Mouse (Mus musculus) lung, embryonic 15.5 days (tissue): ENCODE results near the gene Col6a2. TPM values are rescaled to one million over a fixed set of nuclear protein-coding genes. Genes with fewer than 3 reads are reported as not detected.
A peak's percentile ranks its signal among the peaks of the same experiment; 100 is the strongest.

ENCODE experiments used
- ATAC-seq: fragments of 200-750 bp; cut with Nextera tagmentation; 2 replicates; pipeline ENCODE4 v1.8.0; 2017; ENCODE audit warnings: moderate number of reproducible peaks, borderline replicate concordance; ENCODE audit not compliant: low FRiP score, low TSS enrichment; ENCODE audit errors: extremely low read depth
- H3K27ac ChIP-seq: fragments of 300-500 bp; sonication (generic); 2 replicates; pipeline ENCODE4 v1.5.1; 2015; ENCODE audit warnings: moderate library complexity, mild to moderate bottlenecking, inconsistent platforms
- H3K27me3 ChIP-seq: fragments of 300-500 bp; sonication (generic); 2 replicates; pipeline ENCODE4 v1.6.1; 2015; ENCODE audit warnings: inconsistent platforms
- H3K36me3 ChIP-seq: fragments of 300-500 bp; sonication (generic); 2 replicates; pipeline ENCODE4 v1.6.1; 2015; ENCODE audit warnings: inconsistent platforms
- H3K4me1 ChIP-seq: fragments of 300-500 bp; sonication (generic); 2 replicates; pipeline ENCODE4 v1.6.1; 2015; ENCODE audit warnings: inconsistent platforms
- H3K4me2 ChIP-seq: fragments of 300-500 bp; sonication (generic); 2 replicates; pipeline ENCODE4 v1.6.1; 2015; ENCODE audit warnings: inconsistent platforms, mild to moderate bottlenecking, moderate library complexity
- H3K4me3 ChIP-seq: fragments of 300-500 bp; sonication (generic); 2 replicates; pipeline ENCODE4 v1.5.1; 2015; ENCODE audit warnings: mild to moderate bottlenecking, inconsistent platforms
- H3K9ac ChIP-seq: fragments of 300-500 bp; sonication (generic); 2 replicates; pipeline ENCODE4 v1.6.1; 2015; ENCODE audit warnings: inconsistent platforms
- H3K9me3 ChIP-seq: fragments of 300-500 bp; sonication (generic); 2 replicates; pipeline ENCODE4 v1.6.1; 2016; ENCODE audit warnings: inconsistent platforms
- WGBS: fragments of 180-500 bp; shearing (Covaris S2); methylation state at CpG from one replicate; pipeline ENCODE4 v1.1.7; 2015; 5-methylcytosine and 5-hydroxymethylcytosine counted together
- polyA plus RNA-seq: library from polyadenylated mRNA; unstranded; fragments of >200 nt; fragmentation: Nextera tagmentation; extraction: Ambion mirVana; gene quantifications from 2 replicates; pipeline ENCODE4 v1.2.1, GENCODE M21; 2015

Gene Col6a2
- polyA plus RNA-seq, 1 experiment from 2014 or later, result 298 TPM

- ATAC-seq, result no peak
- no peaks in the 10 kb centered on the region for H3K9me3 ChIP-seq
- H3K4me2 ChIP-seq, result no peak overlapping the region
- WGBS, result 56% methylated on average over 8 of the region's 8 CpGs
- H3K4me3 ChIP-seq, result no peak overlapping the region
- H3K27me3 ChIP-seq, result no peaks in the 10 kb centered on the region
- no peaks in the 10 kb centered on the region for H3K36me3 ChIP-seq
- H3K27ac ChIP-seq, result peak overlapping the region; percentile 79; the same call in 1 of the 2 replicates
- peaks cover 38% of the 10 kb centered on the region for H3K4me1 ChIP-seq
- no peak overlapping the region for H3K9ac ChIP-seq
These were observed 9.2 kb upstream of the Col6a2 start for GRCm38 (mm10) chr10:76632630-76633029.

- H3K27me3 ChIP-seq, result no peaks in the 10 kb centered on the region
- H3K4me1 ChIP-seq, result peaks cover 29% of the 10 kb centered on the region
- H3K4me2 ChIP-seq, result no peak overlapping the region
- no peak overlapping the region for H3K9ac ChIP-seq
- H3K4me3 ChIP-seq, result no peak overlapping the region
- no peaks in the 10 kb centered on the region for H3K36me3 ChIP-seq
- H3K27ac ChIP-seq, result peak overlapping the region; percentile 66; the same call in 1 of the 2 replicates
- WGBS, result 64% methylated on average over 1 of the region's 1 CpGs
- ATAC-seq, result no peak
- no peaks in the 10 kb centered on the region for H3K9me3 ChIP-seq
These were observed 7.2 kb upstream of the Col6a2 start for GRCm38 (mm10) chr10:76630657-76631056.

GRCm38 (mm10) chr10:76627714-76628113 is 4.3 kb upstream of the Col6a2 start:
- 44% methylated on average over 5 of the region's 5 CpGs for WGBS
- peak overlapping the region; percentile 54; the same call in 1 of the 2 replicates for H3K27ac ChIP-seq

GRCm38 (mm10) chr10:76624903-76625302 is 1.5 kb upstream of the Col6a2 start:
- no peak for ATAC-seq
- Histone ChIP-seq H3K36me3 (no peaks in the 10 kb centered on the region), H3K9me3 (no peaks in the 10 kb centered on the region), H3K27me3 (no peaks in the 10 kb centered on the region), H3K4me2 (no peak overlapping the region), H3K4me1 (peaks cover 23% of the 10 kb centered on the region), H3K9ac (no peak overlapping the region), H3K4me3 (no peak overlapping the region), H3K27ac (peak overlapping the region; percentile 84; the same call in 1 of the 2 replicates)
- WGBS, result 55% methylated on average over 7 of the region's 7 CpGs

More at GRCm38 (mm10) chr10:76627714-76628113, 4.3 kb upstream of the Col6a2 start:
- no peaks in the 10 kb centered on the region for H3K9me3 ChIP-seq
- ATAC-seq, result no peak
- H3K9ac ChIP-seq, result no peak overlapping the region
- H3K4me2 ChIP-seq, result no peak overlapping the region
- H3K27me3 ChIP-seq, result no peaks in the 10 kb centered on the region
- no peak overlapping the region for H3K4me3 ChIP-seq
- no peaks in the 10 kb centered on the region for H3K36me3 ChIP-seq
- peaks cover 29% of the 10 kb centered on the region for H3K4me1 ChIP-seq

- H3K36me3 ChIP-seq, result no peaks in the 10 kb centered on the region
- H3K27me3 ChIP-seq, result no peaks in the 10 kb centered on the region
- peak overlapping the region; percentile 84 for H3K27ac ChIP-seq
- 19% methylated on average over 6 of the region's 7 CpGs for WGBS
- H3K9ac ChIP-seq, result no peak overlapping the region
- peak overlapping the region; percentile 66 for H3K4me2 ChIP-seq
- 0 out of 2 replicates have a peak, but pooled peaks have one; percentile 6 for ATAC-seq
- H3K9me3 ChIP-seq, result no peaks in the 10 kb centered on the region
- peaks cover 23% of the 10 kb centered on the region for H3K4me1 ChIP-seq
- H3K4me3 ChIP-seq, result peak overlapping the region; percentile 58
These were observed 304 bp upstream of the Col6a2 start for GRCm38 (mm10) chr10:76623734-76624133.

GRCm38 (mm10) chr10:76622411-76622810 is 1.0 kb downstream of the Col6a2 start:
- ATAC-seq, result no peak
- WGBS, result 60% methylated on average over 4 of the region's 4 CpGs

GRCm38 (mm10) chr10:76612473-76612872 is 11.0 kb downstream of the Col6a2 start:
- no peak overlapping the region for H3K27ac ChIP-seq
- no peak for ATAC-seq
- WGBS, result 81% methylated on average over 7 of the region's 7 CpGs
- peaks cover 65% of the 10 kb centered on the region for H3K36me3 ChIP-seq
- no peaks in the 10 kb centered on the region for H3K9me3 ChIP-seq
- no peaks in the 10 kb centered on the region for H3K27me3 ChIP-seq
- no peak overlapping the region for H3K9ac ChIP-seq
- H3K4me1 ChIP-seq, result no peaks in the 10 kb centered on the region
- no peak overlapping the region for H3K4me2 ChIP-seq
- H3K4me3 ChIP-seq, result no peak overlapping the region

More at GRCm38 (mm10) chr10:76622411-76622810, 1.0 kb downstream of the Col6a2 start:
- peak overlapping the region; percentile 83 for H3K27ac ChIP-seq
- no peaks in the 10 kb centered on the region for H3K36me3 ChIP-seq
- H3K4me3 ChIP-seq, result peak overlapping the region; percentile 58
- H3K9me3 ChIP-seq, result no peaks in the 10 kb centered on the region
- H3K4me2 ChIP-seq, result peak overlapping the region; percentile 66
- H3K9ac ChIP-seq, result peak overlapping the region; percentile 63
- peaks cover 23% of the 10 kb centered on the region for H3K4me1 ChIP-seq
- H3K27me3 ChIP-seq, result no peaks in the 10 kb centered on the region

- no peak overlapping the region for H3K9ac ChIP-seq
- no peak overlapping the region for H3K4me2 ChIP-seq
- WGBS, result 65% methylated on average over 3 of the region's 3 CpGs
- H3K4me3 ChIP-seq, result no peak overlapping the region
- H3K36me3 ChIP-seq, result peaks cover 66% of the 10 kb centered on the region
- H3K27ac ChIP-seq, result no peak overlapping the region
- no peaks in the 10 kb centered on the region for H3K27me3 ChIP-seq
- ATAC-seq, result no peak
- H3K4me1 ChIP-seq, result no peaks in the 10 kb centered on the region
- no peaks in the 10 kb centered on the region for H3K9me3 ChIP-seq
These were observed 20.7 kb downstream of the Col6a2 start for GRCm38 (mm10) chr10:76602690-76603089.

GRCm38 (mm10) chr10:76596338-76596737 is 27.1 kb downstream of the Col6a2 start:
- ATAC-seq, result peak; percentile 15; the same call in 1 of the 2 replicates
- Histone ChIP-seq H3K9ac (no peak overlapping the region), H3K27ac (no peak overlapping the region), H3K4me2 (no peak overlapping the region), H3K9me3 (no peaks in the 10 kb centered on the region), H3K4me1 (no peaks in the 10 kb centered on the region), H3K36me3 (peaks cover 13% of the 10 kb centered on the region), H3K27me3 (no peaks in the 10 kb centered on the region), H3K4me3 (no peak overlapping the region)
- 90% methylated on average over 31 of the region's 31 CpGs for WGBS

GRCm38 (mm10) chr10:76590197-76590596 is 33.2 kb downstream of the Col6a2 start:
- Histone ChIP-seq H3K27ac (no peak overlapping the region), H3K36me3 (no peaks in the 10 kb centered on the region), H3K9ac (no peak overlapping the region), H3K4me3 (no peak overlapping the region), H3K4me1 (no peaks in the 10 kb centered on the region), H3K27me3 (no peaks in the 10 kb centered on the region), H3K4me2 (no peak overlapping the region), H3K9me3 (no peaks in the 10 kb centered on the region)
- ATAC-seq, result no peak
- 69% methylated on average over 11 of the region's 11 CpGs for WGBS

GRCm38 (mm10) chr10:76586190-76586589 is 37.2 kb downstream of the Col6a2 start:
- no peak for ATAC-seq
- WGBS, result 4% methylated on average over 1 of the region's 1 CpGs
- H3K4me2 ChIP-seq, result no peak overlapping the region
- H3K36me3 ChIP-seq, result no peaks in the 10 kb centered on the region
- no peak overlapping the region for H3K4me3 ChIP-seq
- no peaks in the 10 kb centered on the region; the same call in 1 of the 2 replicates for H3K27me3 ChIP-seq
- no peak overlapping the region for H3K9ac ChIP-seq
- H3K4me1 ChIP-seq, result no peaks in the 10 kb centered on the region
- H3K9me3 ChIP-seq, result no peaks in the 10 kb centered on the region
- no peak overlapping the region for H3K27ac ChIP-seq

GRCm38 (mm10) chr10:76584138-76584537 is 39.3 kb downstream of the Col6a2 start:
- no peaks in the 10 kb centered on the region; the same call in 1 of the 2 replicates for H3K27me3 ChIP-seq
- H3K9me3 ChIP-seq, result no peaks in the 10 kb centered on the region
- ATAC-seq, result peak; percentile 32; the same call in 1 of the 2 replicates
- peak overlapping the region; percentile 15 for H3K4me2 ChIP-seq
- 16% methylated on average over 10 of the region's 10 CpGs for WGBS
- H3K9ac ChIP-seq, result no peak overlapping the region
- H3K4me3 ChIP-seq, result no peak overlapping the region
- H3K27ac ChIP-seq, result no peak overlapping the region
- H3K36me3 ChIP-seq, result no peaks in the 10 kb centered on the region
- no peaks in the 10 kb centered on the region for H3K4me1 ChIP-seq

GRCm38 (mm10) chr10:76576920-76577319 is 46.5 kb downstream of the Col6a2 start:
- no peak for ATAC-seq
- Histone ChIP-seq H3K4me3 (no peak overlapping the region), H3K9ac (no peak overlapping the region), H3K36me3 (no peaks in the 10 kb centered on the region), H3K27me3 (no peaks in the 10 kb centered on the region), H3K4me1 (no peaks in the 10 kb centered on the region), H3K27ac (no peak overlapping the region), H3K9me3 (no peaks in the 10 kb centered on the region), H3K4me2 (no peak overlapping the region)
- 57% methylated on average over 7 of the region's 7 CpGs for WGBS
